17 mouse cellular contexts compared by ENCODE assay signal in the genomic region with DNA sequence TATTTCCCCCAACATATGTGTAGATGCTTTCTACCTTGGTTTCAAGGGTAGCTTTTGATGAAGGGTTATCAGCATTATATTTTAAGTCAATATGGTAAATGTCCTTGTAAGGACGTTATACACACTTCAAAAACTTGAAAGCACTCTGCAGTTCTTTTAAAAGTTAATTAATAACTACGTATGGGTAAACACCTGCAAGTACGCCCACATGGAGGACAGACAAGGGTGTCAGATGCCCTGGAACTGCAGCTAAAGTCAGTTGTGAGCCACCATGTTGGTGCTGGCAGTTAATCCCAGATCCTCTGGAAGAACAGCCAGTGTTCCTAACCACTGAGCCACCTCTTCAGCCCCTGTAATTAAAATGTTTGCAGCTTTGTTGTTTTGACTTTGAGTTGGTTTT.
"Had no signal": no experiment of that assay in that cellular context is flagged by ENCODE, and none has a peak within 500 bp of the region (broad histone marks: within the 10 kb centered on the region; RNA-seq: fewer than 3 reads in every experiment).

No protein-coding gene starts in this region.

- H3K9ac ChIP-seq: lung, embryonic 14.5 days; midbrain, embryonic 12.5 days; neural tube, embryonic 13.5 days; neural tube, embryonic 15.5 days had no signal

- H3K36me3 ChIP-seq: midbrain, embryonic 10.5 days; neural tube, embryonic 13.5 days; neural tube, embryonic 15.5 days had no signal

- ATAC-seq: midbrain, embryonic 16.5 days had no signal

- H3K27me3 ChIP-seq: midbrain, embryonic 12.5 days; neural tube, embryonic 13.5 days; neural tube, embryonic 15.5 days had no signal

- DNase-seq: lung, adult 18-20 months; lung, embryonic 14.5 days; lung, postnatal 4 days; midbrain, embryonic 14.5 days; right cerebral cortex, adult 18-20 months; right cerebral cortex, postnatal 25 days; right cerebral cortex, postnatal 4 days; spleen, adult 18-20 months; thymus, adult 2 months; thymus, postnatal 25 days; thymus, postnatal 4 days had no signal

- H3K4me1 ChIP-seq: midbrain, embryonic 10.5 days had no signal

- H3K4me2 ChIP-seq: lung, embryonic 14.5 days; midbrain, embryonic 12.5 days; neural tube, embryonic 13.5 days; neural tube, embryonic 15.5 days had no signal

- H3K4me3 ChIP-seq: midbrain, embryonic 10.5 days; midbrain, embryonic 12.5 days; myocyte; neural tube, embryonic 13.5 days; neural tube, embryonic 15.5 days had no signal

- H3K27ac ChIP-seq: midbrain, embryonic 10.5 days; midbrain, embryonic 12.5 days; neural tube, embryonic 13.5 days; neural tube, embryonic 15.5 days had no signal

- H3K9me3 ChIP-seq: midbrain, embryonic 12.5 days; neural tube, embryonic 13.5 days; neural tube, embryonic 15.5 days had no signal
